Mouse (Mus musculus): ENCODE data around the gene Il31. TPM values are rescaled to one million over a fixed set of nuclear protein-coding genes. Genes with fewer than 3 reads are reported as not detected.

Il31 gene
- total RNA-seq, 2 experiments from 2014 or later, result not detected

Small RNA genes within 50 kb of the gene (microRNA-seq; reads per million reads assigned to microRNA genes)
- gene Mir7647 (ENCODE audit: borderline number of aligned reads in 2 of 2), result 3.4 to 4.3 reads per million in 2 experiments

Other genes with a start within 250 kb of the Il31 start
- gene Wdr66, start 237.4 kb downstream of the Il31 start, total RNA-seq (2021), result 1 to 10 TPM in 1 of 2 experiments, under 1 TPM in 1; 0.97 to 1.4 TPM
- gene Bcl7a, start 145.7 kb downstream of the Il31 start, total RNA-seq (2021), result 10 to 100 TPM in 1 of 2 experiments, 1 to 10 TPM in 1; 7.1 to 12.3 TPM
- gene Mlxip, start 94.7 kb downstream of the Il31 start, total RNA-seq (2021), result 10 to 100 TPM; 30.4 to 31.8 TPM
- gene Lrrc43, start 184 bp downstream of the Il31 start, total RNA-seq (2021), result not detected
- not detected for gene B3gnt4, start 21.0 kb upstream of the Il31 start, total RNA-seq (2021)
- gene Diablo, start 34.7 kb upstream of the Il31 start, total RNA-seq (2021), result 10 to 100 TPM; 63.0 to 67.5 TPM
- gene Gm49027, start 36.0 kb upstream of the Il31 start, total RNA-seq (2021), result not detected
- gene Vps33a, start 83.5 kb upstream of the Il31 start, total RNA-seq (2021), result 10 to 100 TPM; 31.1 to 44.9 TPM
- gene Clip1, start 195.1 kb upstream of the Il31 start, total RNA-seq (2021), result 100 to 1,000 TPM; 164 to 217 TPM
- 10 to 100 TPM; 22.6 to 25.0 TPM for gene Zcchc8, start 231.6 kb upstream of the Il31 start, total RNA-seq (2021)

Measured in heart, postnatal 36 days (tissue).